Mouse (Mus musculus): ENCODE results near the gene D6Ertd527e. TPM values are rescaled to one million over a fixed set of nuclear protein-coding genes. Genes with fewer than 3 reads are reported as not detected.
A peak's percentile ranks its signal among the peaks of the same experiment; 100 is the strongest.

The D6Ertd527e gene
- 0.44 and 0.97 TPM in 2 replicates for polyA plus RNA-seq (2015; fragmentation: Nextera tagmentation; extraction: Ambion mirVana)

- no peak for ATAC-seq (ENCODE audit: insufficient number of reproducible peaks, low FRiP score, low TSS enrichment, low read depth)
- Histone ChIP-seq H3K27ac (peak within 1 kb of the TSS; percentile 50; the same call in 1 of the 2 replicates), H3K9me3 (no peaks in the 10 kb centered on the region), H3K4me3 (no peak within 1 kb of the TSS), H3K4me2 (no peak within 1 kb of the TSS), H3K27me3 (no peaks in the 10 kb centered on the region), H3K36me3 (no peaks in the 10 kb centered on the region), H3K9ac (no peak within 1 kb of the TSS), H3K4me1 (peaks cover 43% of the 10 kb centered on the region)
- WGBS: 81% methylated on average over 11 of the region's 11 CpGs
Measured at GRCm38 (mm10) chr6:87104123-87104796, at the start of gene D6Ertd527e. Gene D6Ertd527e (plus strand): TSS chr6:87104746.

GRCm38 (mm10) chr6:87059754-87060153 lies 44.8 kb upstream of the D6Ertd527e start:
- H3K27ac ChIP-seq: no peak overlapping the region
- H3K9me3 ChIP-seq: no peaks in the 10 kb centered on the region
- no peak overlapping the region for H3K4me3 ChIP-seq
- 90% methylated on average over 1 of the region's 1 CpGs for WGBS
- H3K4me2 ChIP-seq: no peak overlapping the region
- H3K4me1 ChIP-seq: no peaks in the 10 kb centered on the region
- H3K9ac ChIP-seq: no peak overlapping the region
- H3K36me3 ChIP-seq: peaks cover 86% of the 10 kb centered on the region
- no peaks in the 10 kb centered on the region for H3K27me3 ChIP-seq
- ATAC-seq (ENCODE audit: insufficient number of reproducible peaks, low FRiP score, low TSS enrichment, low read depth): no peak

- H3K4me1 ChIP-seq: no peaks in the 10 kb centered on the region
- H3K36me3 ChIP-seq: peaks cover 83% of the 10 kb centered on the region
- H3K9ac ChIP-seq: no peak overlapping the region
- H3K9me3 ChIP-seq: no peaks in the 10 kb centered on the region
- H3K27me3 ChIP-seq: no peaks in the 10 kb centered on the region
- no peak overlapping the region for H3K4me3 ChIP-seq
- WGBS: 92% methylated on average over 4 of the region's 4 CpGs
- no peak for ATAC-seq (ENCODE audit: insufficient number of reproducible peaks, low FRiP score, low TSS enrichment, low read depth)
- H3K27ac ChIP-seq: no peak overlapping the region
- H3K4me2 ChIP-seq: no peak overlapping the region
Measured at GRCm38 (mm10) chr6:87063586-87063985, 41.0 kb upstream of the D6Ertd527e start.

- Histone ChIP-seq H3K9ac (no peak overlapping the region), H3K9me3 (no peaks in the 10 kb centered on the region), H3K4me1 (no peaks in the 10 kb centered on the region), H3K4me2 (no peak overlapping the region), H3K36me3 (peaks cover 83% of the 10 kb centered on the region), H3K27ac (no peak overlapping the region), H3K4me3 (no peak overlapping the region), H3K27me3 (no peaks in the 10 kb centered on the region)
- 91% methylated on average over 2 of the region's 2 CpGs for WGBS
- ATAC-seq (ENCODE audit: insufficient number of reproducible peaks, low FRiP score, low TSS enrichment, low read depth): no peak
Measured at GRCm38 (mm10) chr6:87068209-87068608, 36.3 kb upstream of the D6Ertd527e start.

- H3K4me1 ChIP-seq: no peaks in the 10 kb centered on the region
- ATAC-seq (ENCODE audit: insufficient number of reproducible peaks, low FRiP score, low TSS enrichment, low read depth): no peak
- H3K9me3 ChIP-seq: no peaks in the 10 kb centered on the region
- H3K4me3 ChIP-seq: no peak overlapping the region
- WGBS: 75% methylated on average over 7 of the region's 7 CpGs
- no peak overlapping the region for H3K4me2 ChIP-seq
- H3K27ac ChIP-seq: no peak overlapping the region
- peaks cover 83% of the 10 kb centered on the region for H3K36me3 ChIP-seq
- no peaks in the 10 kb centered on the region for H3K27me3 ChIP-seq
- no peak overlapping the region for H3K9ac ChIP-seq
Measured at GRCm38 (mm10) chr6:87069195-87069900, 35.2 kb upstream of the D6Ertd527e start.

- Histone ChIP-seq H3K27ac (no peak overlapping the region), H3K4me3 (no peak overlapping the region), H3K9me3 (no peaks in the 10 kb centered on the region), H3K9ac (no peak overlapping the region), H3K4me2 (no peak overlapping the region), H3K27me3 (no peaks in the 10 kb centered on the region), H3K4me1 (no peaks in the 10 kb centered on the region), H3K36me3 (peaks cover 76% of the 10 kb centered on the region)
- 93% methylated on average over 4 of the region's 4 CpGs for WGBS
- no peak for ATAC-seq (ENCODE audit: insufficient number of reproducible peaks, low FRiP score, low TSS enrichment, low read depth)
Measured at GRCm38 (mm10) chr6:87070641-87071040, 33.9 kb upstream of the D6Ertd527e start.

- Histone ChIP-seq H3K4me2 (no peak overlapping the region), H3K9me3 (no peaks in the 10 kb centered on the region), H3K4me1 (no peaks in the 10 kb centered on the region), H3K36me3 (peaks cover 80% of the 10 kb centered on the region), H3K27me3 (no peaks in the 10 kb centered on the region), H3K27ac (no peak overlapping the region), H3K9ac (no peak overlapping the region), H3K4me3 (no peak overlapping the region)
- 83% methylated on average over 4 of the region's 4 CpGs for WGBS
- ATAC-seq (ENCODE audit: insufficient number of reproducible peaks, low FRiP score, low TSS enrichment, low read depth): no peak
Measured at GRCm38 (mm10) chr6:87072759-87073158, 31.8 kb upstream of the D6Ertd527e start.

GRCm38 (mm10) chr6:87075092-87075685 lies 29.4 kb upstream of the D6Ertd527e start:
- WGBS: 73% methylated on average over 3 of the region's 3 CpGs
- peaks cover 77% of the 10 kb centered on the region for H3K36me3 ChIP-seq

GRCm38 (mm10) chr6:87079457-87079856 lies 25.1 kb upstream of the D6Ertd527e start:
- Histone ChIP-seq H3K4me1 (no peaks in the 10 kb centered on the region), H3K27ac (no peak overlapping the region), H3K4me2 (no peak overlapping the region), H3K4me3 (no peak overlapping the region), H3K27me3 (no peaks in the 10 kb centered on the region), H3K9ac (no peak overlapping the region), H3K36me3 (peaks cover 80% of the 10 kb centered on the region), H3K9me3 (no peaks in the 10 kb centered on the region)
- no peak for ATAC-seq (ENCODE audit: insufficient number of reproducible peaks, low FRiP score, low TSS enrichment, low read depth)
- WGBS: 64% methylated on average over 4 of the region's 4 CpGs

More at GRCm38 (mm10) chr6:87075092-87075685, 29.4 kb upstream of the D6Ertd527e start:
- Histone ChIP-seq H3K4me2 (no peak overlapping the region), H3K27ac (0 out of 2 replicates have a peak overlapping the region, but pooled peaks have one; percentile 17), H3K9me3 (no peaks in the 10 kb centered on the region), H3K4me3 (no peak overlapping the region), H3K4me1 (no peaks in the 10 kb centered on the region), H3K27me3 (no peaks in the 10 kb centered on the region), H3K9ac (no peak overlapping the region)
- ATAC-seq (ENCODE audit: insufficient number of reproducible peaks, low FRiP score, low TSS enrichment, low read depth): peak; percentile 74; the same call in 1 of the 2 replicates

GRCm38 (mm10) chr6:87085026-87085425 lies 19.5 kb upstream of the D6Ertd527e start:
- H3K36me3 ChIP-seq: peaks cover 93% of the 10 kb centered on the region
- ATAC-seq (ENCODE audit: insufficient number of reproducible peaks, low FRiP score, low TSS enrichment, low read depth): no peak

GRCm38 (mm10) chr6:87088356-87088755 lies 16.2 kb upstream of the D6Ertd527e start:
- whole genome bisulfite sequencing: 95% methylated on average over 5 of the region's 5 CpGs
- Histone ChIP-seq H3K4me2 (no peak overlapping the region), H3K4me3 (no peak overlapping the region), H3K27ac (no peak overlapping the region), H3K9me3 (no peaks in the 10 kb centered on the region), H3K4me1 (no peaks in the 10 kb centered on the region), H3K27me3 (no peaks in the 10 kb centered on the region), H3K36me3 (peaks cover 77% of the 10 kb centered on the region), H3K9ac (no peak overlapping the region)
- no peak for ATAC-seq (ENCODE audit: insufficient number of reproducible peaks, low FRiP score, low TSS enrichment, low read depth)

More at GRCm38 (mm10) chr6:87085026-87085425, 19.5 kb upstream of the D6Ertd527e start:
- H3K27ac ChIP-seq: no peak overlapping the region
- H3K4me3 ChIP-seq: no peak overlapping the region
- no peaks in the 10 kb centered on the region for H3K9me3 ChIP-seq
- no peak overlapping the region for H3K4me2 ChIP-seq
- 72% methylated on average over 6 of the region's 6 CpGs for WGBS
- no peaks in the 10 kb centered on the region for H3K27me3 ChIP-seq
- no peaks in the 10 kb centered on the region for H3K4me1 ChIP-seq
- no peak overlapping the region for H3K9ac ChIP-seq

- Histone ChIP-seq H3K27me3 (no peaks in the 10 kb centered on the region), H3K4me3 (no peak overlapping the region), H3K9ac (no peak overlapping the region), H3K9me3 (no peaks in the 10 kb centered on the region), H3K36me3 (peaks cover 53% of the 10 kb centered on the region), H3K4me1 (no peaks in the 10 kb centered on the region), H3K27ac (no peak overlapping the region), H3K4me2 (no peak overlapping the region)
- no peak for ATAC-seq (ENCODE audit: insufficient number of reproducible peaks, low FRiP score, low TSS enrichment, low read depth)
- 46% methylated on average over 3 of the region's 3 CpGs for WGBS
Measured at GRCm38 (mm10) chr6:87090877-87091276, 13.7 kb upstream of the D6Ertd527e start.

Measured in limb, embryonic 15.5 days (tissue).